Mouse (Mus musculus): ENCODE measurements around the gene A730061H03Rik. TPM values are rescaled to one million over a fixed set of nuclear protein-coding genes. Genes with fewer than 3 reads are reported as not detected.

Gene A730061H03Rik
- polyA plus RNA-seq, 1 experiment from 2014 or later = 1.1 TPM

DNA sequence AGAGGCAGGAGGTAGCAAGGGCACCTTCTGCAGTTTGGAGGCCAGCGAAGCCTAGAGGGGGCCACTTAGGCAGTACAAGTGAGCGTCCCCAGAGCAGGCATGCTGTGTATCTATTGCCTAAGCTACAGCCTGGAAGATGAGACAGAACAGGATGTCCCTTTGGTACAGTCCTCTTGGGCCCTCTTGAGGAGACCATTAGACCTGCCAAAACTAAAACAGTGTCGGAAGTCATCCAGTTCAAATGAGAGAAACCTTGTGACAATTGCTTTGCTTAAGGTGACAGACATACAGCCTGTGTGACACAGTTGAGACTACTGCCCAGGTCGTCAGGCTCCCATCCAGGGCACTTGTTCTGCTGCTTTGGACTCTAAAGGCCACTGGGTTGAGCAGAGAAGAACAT, 40.6 kb downstream of the A730061H03Rik start:
- H3K4me2 ChIP-seq = no peak overlapping the region
- H3K36me3 ChIP-seq = no peaks in the 10 kb centered on the region
- WGBS = 64% methylated on average over 4 of the region's 4 CpGs
- H3K4me1 ChIP-seq (replicated peaks) = 0 out of 2 replicates have a peak, but pooled peaks cover 10% of the 10 kb centered on the region
- ATAC-seq (ENCODE audit: insufficient number of reproducible peaks, insufficient read depth, low FRiP score, low TSS enrichment, low read depth) = no peak
- H3K4me3 ChIP-seq (replicated peaks) = no peak overlapping the region
- no peaks in the 10 kb centered on the region for H3K9me3 ChIP-seq
- no peak overlapping the region for H3K27ac ChIP-seq
- H3K27me3 ChIP-seq = peaks cover 74% of the 10 kb centered on the region
- H3K9ac ChIP-seq (replicated peaks) = no peak overlapping the region

DNA sequence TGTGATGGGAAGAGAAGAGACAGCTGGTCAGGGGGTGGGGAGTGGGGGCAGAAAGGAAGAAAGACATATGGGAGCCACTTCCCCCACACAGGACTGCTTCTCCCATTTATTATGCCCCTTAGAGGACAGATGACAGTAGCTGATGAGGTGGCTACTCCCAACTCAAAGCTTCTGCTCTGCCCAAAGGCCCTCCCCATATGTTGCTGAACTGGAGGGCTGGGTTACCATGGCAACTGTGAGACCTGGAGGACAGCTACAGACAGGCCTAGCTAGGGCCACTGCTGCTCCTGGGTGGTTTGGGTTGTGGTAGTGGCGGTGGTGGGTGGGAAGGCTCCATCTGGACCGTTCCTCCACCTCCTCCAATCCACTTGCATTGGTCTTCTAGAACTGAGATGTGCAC, 41.3 kb downstream of the A730061H03Rik start:
- H3K4me1 ChIP-seq (replicated peaks) = 0 out of 2 replicates have a peak, but pooled peaks cover 10% of the 10 kb centered on the region

DNA sequence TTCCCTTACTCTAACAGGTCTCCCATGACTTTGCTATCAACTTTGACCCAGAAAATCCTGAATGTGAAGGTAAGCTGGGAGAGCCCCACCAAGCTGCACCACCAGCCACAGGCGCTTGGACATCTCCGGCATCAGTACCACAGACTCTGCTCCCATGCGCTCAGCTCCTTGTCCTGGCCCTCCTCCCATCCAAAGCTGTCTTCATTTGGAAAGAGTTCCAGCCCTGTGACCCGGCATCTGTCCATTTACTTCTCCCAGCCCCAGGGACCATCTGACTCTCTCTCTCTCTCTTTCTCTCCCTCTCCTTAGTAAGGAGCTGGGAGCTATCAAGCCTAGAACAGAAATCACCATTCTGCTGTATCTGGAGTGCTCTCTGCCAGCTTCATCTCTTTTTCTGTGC, 44.4 kb downstream of the A730061H03Rik start:
- H3K27me3 ChIP-seq = peaks cover 58% of the 10 kb centered on the region
- 0 out of 2 replicates have a peak, but pooled peaks cover 9% of the 10 kb centered on the region for H3K4me1 ChIP-seq (replicated peaks)
- no peak overlapping the region for H3K4me3 ChIP-seq (replicated peaks)
- ATAC-seq (ENCODE audit: insufficient number of reproducible peaks, insufficient read depth, low FRiP score, low TSS enrichment, low read depth) = no peak
- H3K36me3 ChIP-seq = no peaks in the 10 kb centered on the region
- H3K4me2 ChIP-seq = no peak overlapping the region
- no peak overlapping the region for H3K27ac ChIP-seq
- H3K9me3 ChIP-seq = no peaks in the 10 kb centered on the region
- H3K9ac ChIP-seq (replicated peaks) = no peak overlapping the region
- 93% methylated on average over 4 of the region's 4 CpGs for WGBS

More for the DNA sequence above, 41.3 kb downstream of the A730061H03Rik start:
- Histone ChIP-seq H3K27me3 (peaks cover 66% of the 10 kb centered on the region), H3K9me3 (no peaks in the 10 kb centered on the region), H3K4me2 (no peak overlapping the region), H3K27ac (no peak overlapping the region), H3K36me3 (no peaks in the 10 kb centered on the region), H3K9ac (replicated peaks) (no peak overlapping the region), H3K4me3 (replicated peaks) (no peak overlapping the region)
- WGBS = 49% methylated on average over 2 of the region's 2 CpGs
- ATAC-seq (ENCODE audit: insufficient number of reproducible peaks, insufficient read depth, low FRiP score, low TSS enrichment, low read depth) = no peak

DNA sequence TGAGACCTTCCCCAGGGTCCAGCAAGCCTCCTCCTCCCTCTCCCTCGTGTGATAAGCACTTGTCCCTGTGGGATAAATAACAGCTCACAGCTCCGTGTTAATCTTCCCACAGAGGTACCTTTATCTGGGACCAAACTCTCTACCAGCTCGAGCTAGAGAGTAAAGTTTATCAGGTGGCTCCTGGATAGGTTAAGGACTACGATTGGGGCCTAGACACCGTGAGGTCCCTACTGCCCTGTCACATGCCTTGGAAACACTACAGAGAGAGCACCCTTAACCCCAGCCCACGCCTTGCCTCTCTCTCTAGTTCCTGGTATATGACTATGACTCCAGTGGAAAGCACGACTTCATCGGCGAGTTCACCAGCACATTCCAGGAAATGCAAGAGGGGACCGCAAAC, 46.3 kb downstream of the A730061H03Rik start:
- peaks cover 52% of the 10 kb centered on the region for H3K27me3 ChIP-seq

DNA sequence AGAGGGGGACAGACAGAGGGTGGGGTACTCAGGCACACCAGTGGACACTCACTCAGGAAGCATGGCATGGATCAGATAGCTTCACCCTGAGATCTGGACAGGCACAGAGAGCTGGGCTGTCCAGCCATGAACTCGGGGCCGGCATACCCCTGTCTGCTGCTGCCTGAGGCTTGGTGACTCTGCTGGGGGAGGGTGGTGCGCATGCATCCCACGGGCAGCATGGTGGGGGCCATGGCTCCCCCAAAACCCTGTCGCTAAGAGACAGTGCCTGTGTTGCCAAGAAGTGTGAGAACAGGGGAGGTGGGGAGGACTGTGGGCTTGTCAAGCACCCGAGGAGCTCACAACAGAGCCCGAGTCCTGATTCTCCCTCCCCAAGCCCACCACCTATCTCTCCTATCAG, 49.2 kb downstream of the A730061H03Rik start:
- H3K9me3 ChIP-seq = no peaks in the 10 kb centered on the region
- peaks cover 34% of the 10 kb centered on the region for H3K27me3 ChIP-seq
- no peaks in the 10 kb centered on the region for H3K36me3 ChIP-seq
- peaks cover 9% of the 10 kb centered on the region; the same call in 1 of the 2 replicates for H3K4me1 ChIP-seq (replicated peaks)
- H3K9ac ChIP-seq (replicated peaks) = no peak overlapping the region; the same call in 1 of the 2 replicates
- H3K4me3 ChIP-seq (replicated peaks) = no peak overlapping the region
- WGBS = 60% methylated on average over 7 of the region's 7 CpGs
- ATAC-seq (ENCODE audit: insufficient number of reproducible peaks, insufficient read depth, low FRiP score, low TSS enrichment, low read depth) = no peak
- no peak overlapping the region for H3K4me2 ChIP-seq
- H3K27ac ChIP-seq = no peak overlapping the region

More for the DNA sequence above, 46.3 kb downstream of the A730061H03Rik start:
- Histone ChIP-seq H3K9me3 (no peaks in the 10 kb centered on the region), H3K4me2 (no peak overlapping the region), H3K27ac (no peak overlapping the region), H3K9ac (replicated peaks) (no peak overlapping the region), H3K4me3 (replicated peaks) (no peak overlapping the region), H3K36me3 (no peaks in the 10 kb centered on the region), H3K4me1 (replicated peaks) (peaks cover 9% of the 10 kb centered on the region; the same call in 1 of the 2 replicates)
- ATAC-seq (ENCODE audit: insufficient number of reproducible peaks, insufficient read depth, low FRiP score, low TSS enrichment, low read depth) = no peak
- 74% methylated on average over 10 of the region's 10 CpGs for WGBS

DNA sequence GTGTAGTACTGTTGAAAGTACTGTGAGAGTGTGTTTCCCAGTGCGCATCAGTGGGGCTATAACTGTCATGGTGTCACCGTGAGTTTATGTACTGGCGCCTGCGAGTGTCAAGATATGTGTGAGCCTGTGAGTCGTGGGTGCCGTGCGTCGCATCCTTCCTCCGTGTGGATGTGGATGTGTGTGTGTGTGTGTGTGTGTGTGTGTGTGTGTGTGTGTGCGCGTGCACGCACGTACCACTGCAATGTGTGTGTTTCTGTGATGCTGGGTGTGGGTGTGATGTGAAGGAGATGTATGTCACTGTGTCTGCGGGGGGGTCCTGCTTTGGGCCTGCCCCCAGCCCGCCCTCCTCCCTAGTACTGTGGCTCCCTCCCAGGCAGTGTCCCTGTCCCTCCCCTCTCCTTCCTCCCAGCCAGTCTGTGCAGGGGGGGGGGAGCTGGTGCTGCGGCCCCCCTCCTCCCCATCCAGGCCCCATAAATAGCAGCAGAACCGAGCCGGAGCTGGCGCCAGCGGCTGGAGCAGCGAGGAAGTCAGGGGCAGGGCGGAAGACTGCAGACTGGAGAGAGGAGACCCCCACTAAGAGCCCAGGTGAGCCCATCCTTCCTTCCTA, 50.0 kb downstream of the A730061H03Rik start, which contains the start of gene Cpne6:
Gene Cpne6 (plus strand): TSS at position 321 of the 607 bp plus-strand sequence.
- Histone ChIP-seq H3K27me3 (peaks cover 34% of the 10 kb centered on the region), H3K4me2 (no peak within 1 kb of the TSS), H3K9me3 (no peaks in the 10 kb centered on the region), H3K36me3 (no peaks in the 10 kb centered on the region), H3K4me3 (replicated peaks) (no peak within 1 kb of the TSS), H3K27ac (no peak within 1 kb of the TSS), H3K4me1 (replicated peaks) (peaks cover 9% of the 10 kb centered on the region; the same call in 1 of the 2 replicates), H3K9ac (replicated peaks) (no peak within 1 kb of the TSS; the same call in 1 of the 2 replicates)
- no peak for ATAC-seq (ENCODE audit: insufficient number of reproducible peaks, insufficient read depth, low FRiP score, low TSS enrichment, low read depth)
- 61% methylated on average over 22 of the region's 22 CpGs for WGBS

Other genes with a start within 250 kb of the A730061H03Rik start
- gene Dhrs4, start 81.6 kb downstream of the A730061H03Rik start, polyA plus RNA-seq (2016; fragmentation: Nextera tagmentation; extraction: Ambion mirVana) = 83.2 and 86.9 TPM in 2 replicates
- gene Carmil3, start 69.8 kb downstream of the A730061H03Rik start, polyA plus RNA-seq (2016; fragmentation: Nextera tagmentation; extraction: Ambion mirVana) = 3.7 and 5.1 TPM in 2 replicates
- 0.32 and 0.35 TPM in 2 replicates for gene Cpne6, start 50.0 kb downstream of the A730061H03Rik start, polyA plus RNA-seq (2016; fragmentation: Nextera tagmentation; extraction: Ambion mirVana)
- gene Nrl, start 35.4 kb downstream of the A730061H03Rik start, polyA plus RNA-seq (2016; fragmentation: Nextera tagmentation; extraction: Ambion mirVana) = not detected in 2 replicates
- gene Pck2, start 20.1 kb downstream of the A730061H03Rik start, polyA plus RNA-seq (2016; fragmentation: Nextera tagmentation; extraction: Ambion mirVana) = 33.2 and 35.4 TPM in 2 replicates
- 65.5 and 69.7 TPM in 2 replicates for gene Dcaf11, start 400 bp downstream of the A730061H03Rik start, polyA plus RNA-seq (2016; fragmentation: Nextera tagmentation; extraction: Ambion mirVana)
- gene Fitm1, start 15.2 kb upstream of the A730061H03Rik start, polyA plus RNA-seq (2016; fragmentation: Nextera tagmentation; extraction: Ambion mirVana) = 16.0 and 16.1 TPM in 2 replicates
- gene Psme1, start 17.7 kb upstream of the A730061H03Rik start, polyA plus RNA-seq (2016; fragmentation: Nextera tagmentation; extraction: Ambion mirVana) = 142 and 151 TPM in 2 replicates
- gene Emc9, start 24.9 kb upstream of the A730061H03Rik start, polyA plus RNA-seq (2016; fragmentation: Nextera tagmentation; extraction: Ambion mirVana) = 3.7 and 4.0 TPM in 2 replicates
- 210 and 260 TPM in 2 replicates for gene Psme2, start 30.7 kb upstream of the A730061H03Rik start, polyA plus RNA-seq (2016; fragmentation: Nextera tagmentation; extraction: Ambion mirVana)
- gene Rnf31, start 31.3 kb upstream of the A730061H03Rik start, polyA plus RNA-seq (2016; fragmentation: Nextera tagmentation; extraction: Ambion mirVana) = 19.9 and 22.4 TPM in 2 replicates
- 9.2 and 9.6 TPM in 2 replicates for gene Irf9, start 43.2 kb upstream of the A730061H03Rik start, polyA plus RNA-seq (2016; fragmentation: Nextera tagmentation; extraction: Ambion mirVana)
- gene Rec8, start 57.6 kb upstream of the A730061H03Rik start, polyA plus RNA-seq (2016; fragmentation: Nextera tagmentation; extraction: Ambion mirVana) = 10.0 and 12.2 TPM in 2 replicates
- gene Ipo4, start 75.6 kb upstream of the A730061H03Rik start, polyA plus RNA-seq (2016; fragmentation: Nextera tagmentation; extraction: Ambion mirVana) = 78.9 and 100 TPM in 2 replicates
- 2.7 and 3.1 TPM in 2 replicates for gene Gm49378, start 77.5 kb upstream of the A730061H03Rik start, polyA plus RNA-seq (2016; fragmentation: Nextera tagmentation; extraction: Ambion mirVana)
- gene Tm9sf1, start 83.4 kb upstream of the A730061H03Rik start, polyA plus RNA-seq (2016; fragmentation: Nextera tagmentation; extraction: Ambion mirVana) = 96.1 and 96.7 TPM in 2 replicates
- gene Tssk4, start 89.8 kb upstream of the A730061H03Rik start, polyA plus RNA-seq (2016; fragmentation: Nextera tagmentation; extraction: Ambion mirVana) = 0.70 and 1.0 TPM in 2 replicates
- gene Mdp1, start 100.1 kb upstream of the A730061H03Rik start, polyA plus RNA-seq (2016; fragmentation: Nextera tagmentation; extraction: Ambion mirVana) = 63.0 and 68.8 TPM in 2 replicates
- gene Gmpr2, start 111.5 kb upstream of the A730061H03Rik start, polyA plus RNA-seq (2016; fragmentation: Nextera tagmentation; extraction: Ambion mirVana) = 67.6 and 74.2 TPM in 2 replicates
- gene Nedd8, start 111.7 kb upstream of the A730061H03Rik start, polyA plus RNA-seq (2016; fragmentation: Nextera tagmentation; extraction: Ambion mirVana) = 594 and 653 TPM in 2 replicates
- 57.1 and 58.3 TPM in 2 replicates for gene Tinf2, start 121.4 kb upstream of the A730061H03Rik start, polyA plus RNA-seq (2016; fragmentation: Nextera tagmentation; extraction: Ambion mirVana)
- 2.0 and 2.7 TPM in 2 replicates for gene Tgm1, start 153.5 kb upstream of the A730061H03Rik start, polyA plus RNA-seq (2016; fragmentation: Nextera tagmentation; extraction: Ambion mirVana)
- 27.3 and 29.0 TPM in 2 replicates for gene Rabggta, start 161.9 kb upstream of the A730061H03Rik start, polyA plus RNA-seq (2016; fragmentation: Nextera tagmentation; extraction: Ambion mirVana)
- 72.5 and 82.6 TPM in 2 replicates for gene Dhrs1, start 185.3 kb upstream of the A730061H03Rik start, polyA plus RNA-seq (2016; fragmentation: Nextera tagmentation; extraction: Ambion mirVana)
- gene Nop9, start 185.3 kb upstream of the A730061H03Rik start, polyA plus RNA-seq (2016; fragmentation: Nextera tagmentation; extraction: Ambion mirVana) = 52.0 and 53.0 TPM in 2 replicates
- 0.60 TPM in 1 of 2 replicates, not detected in the other for gene Cideb, start 198.1 kb upstream of the A730061H03Rik start, polyA plus RNA-seq (2016; fragmentation: Nextera tagmentation; extraction: Ambion mirVana)
- gene Ltb4r2, start 201.0 kb upstream of the A730061H03Rik start, polyA plus RNA-seq (2016; fragmentation: Nextera tagmentation; extraction: Ambion mirVana) = 0.58 and 0.73 TPM in 2 replicates
- gene Ltb4r1, start 205.6 kb upstream of the A730061H03Rik start, polyA plus RNA-seq (2016; fragmentation: Nextera tagmentation; extraction: Ambion mirVana) = 0.26 and 0.68 TPM in 2 replicates
- gene Adcy4, start 223.7 kb upstream of the A730061H03Rik start, polyA plus RNA-seq (2016; fragmentation: Nextera tagmentation; extraction: Ambion mirVana) = 17.7 and 19.9 TPM in 2 replicates
- gene Ripk3, start 228.5 kb upstream of the A730061H03Rik start, polyA plus RNA-seq (2016; fragmentation: Nextera tagmentation; extraction: Ambion mirVana) = 25.2 and 36.4 TPM in 2 replicates

Data from limb, embryonic 12.5 days (tissue).